Mouse (Mus musculus): Measurements from ENCODE around the gene Atl3.

Atl3 gene

DNA sequence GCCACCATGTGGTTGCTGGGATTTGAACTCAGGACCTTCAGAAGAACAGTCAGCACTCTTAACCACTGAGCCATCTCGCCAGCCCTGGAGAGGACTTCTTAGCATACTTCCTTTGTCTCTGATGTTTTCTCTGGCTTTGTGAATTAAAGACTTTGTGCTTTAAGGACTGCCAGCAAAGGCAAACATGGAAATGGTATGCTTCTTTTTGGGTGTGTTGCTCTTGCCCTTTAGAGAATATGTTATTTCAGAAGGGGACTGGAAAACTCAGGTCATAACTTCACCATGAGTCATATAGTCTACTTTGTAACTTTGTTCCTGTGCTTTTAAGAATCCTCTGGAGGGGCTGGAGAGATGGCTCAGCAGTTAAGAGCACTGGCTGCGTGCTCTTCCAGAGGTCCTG, 5.0 kb downstream of the Atl3 start:
- DNase-seq (ENCODE audit: low read depth, low spot score): no peak

DNA sequence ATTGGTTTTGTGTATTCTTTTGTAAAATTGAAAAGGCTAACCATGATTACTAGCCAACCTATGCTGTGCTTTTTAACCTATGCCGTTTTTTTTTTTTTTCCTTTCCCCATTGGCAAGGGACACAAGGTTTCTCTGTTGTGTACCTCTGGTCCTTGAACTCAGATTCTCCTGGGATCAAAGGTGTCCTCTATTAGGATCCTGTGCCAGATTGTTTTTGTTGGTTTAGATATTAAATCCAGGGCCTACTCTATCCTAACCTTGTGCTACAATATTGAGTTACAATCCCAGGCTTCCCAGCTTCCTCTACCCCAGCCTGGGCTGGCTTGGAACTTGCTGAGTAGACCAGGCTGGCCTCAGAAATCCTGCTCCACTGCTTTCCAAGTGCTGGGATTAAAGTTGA, 6.9 kb downstream of the Atl3 start:
- no peak for DNase-seq (ENCODE audit: low read depth, low spot score)

DNA sequence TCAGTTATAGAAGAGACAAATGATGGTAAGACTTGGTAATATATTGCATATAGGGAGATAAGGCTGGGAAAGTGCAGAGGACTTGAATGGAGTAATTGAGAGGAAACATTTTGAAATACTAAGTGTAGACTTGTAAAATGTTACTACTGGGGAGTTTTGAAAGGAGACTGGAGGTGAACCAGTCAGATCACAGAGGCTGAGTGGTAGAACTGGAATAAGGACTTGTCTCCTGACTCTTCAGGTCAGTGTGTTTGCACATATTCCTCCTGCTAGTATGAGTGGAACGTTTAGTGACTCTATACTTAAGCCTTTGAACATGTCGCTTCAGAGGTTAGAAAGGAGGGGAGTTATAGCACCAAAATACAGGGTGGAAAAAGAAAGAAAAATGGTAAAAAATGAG, 8.6 kb downstream of the Atl3 start:
- no peak for DNase-seq (ENCODE audit: low read depth, low spot score)

DNA sequence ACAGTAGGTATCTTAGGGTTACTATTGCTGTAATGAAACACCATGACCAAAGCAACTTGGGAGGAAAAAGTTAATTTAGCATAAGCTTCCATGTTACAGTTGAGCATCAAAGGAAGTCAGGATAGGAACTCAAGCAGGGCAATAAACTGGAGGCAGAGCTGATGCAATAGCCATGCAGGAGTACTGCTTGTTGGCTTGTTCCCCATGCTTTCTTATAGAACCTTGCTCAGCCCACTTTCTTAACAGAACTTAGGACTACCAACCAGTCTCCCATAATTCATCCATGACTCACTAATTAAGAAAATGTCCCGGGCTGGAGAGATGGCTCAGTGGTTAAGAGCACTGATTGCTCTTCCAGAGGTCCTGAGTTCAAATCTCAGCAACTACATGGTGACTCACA, 12.5 kb downstream of the Atl3 start:
- DNase-seq (ENCODE audit: low read depth, low spot score): no peak

DNA sequence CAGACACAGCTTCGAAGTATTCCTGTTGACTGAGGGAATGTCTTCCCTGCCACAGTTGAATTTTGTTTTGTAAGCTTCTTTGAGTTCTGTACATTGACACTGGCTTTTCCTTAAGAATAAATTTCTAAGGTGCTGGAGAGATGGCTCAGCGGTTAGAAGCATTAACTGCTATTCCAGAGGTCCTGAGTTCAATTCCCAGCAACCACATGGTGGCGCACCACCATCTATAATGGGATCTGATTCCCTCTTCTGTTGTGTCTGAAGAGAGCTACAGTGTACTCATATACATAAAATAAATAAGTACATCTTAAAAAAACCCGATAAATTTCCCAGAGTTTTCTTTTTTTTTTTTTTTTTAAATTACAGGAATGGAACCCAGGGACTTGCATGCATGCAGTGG, 14.2 kb downstream of the Atl3 start:
- no peak for DNase-seq (ENCODE audit: low read depth, low spot score)

DNA sequence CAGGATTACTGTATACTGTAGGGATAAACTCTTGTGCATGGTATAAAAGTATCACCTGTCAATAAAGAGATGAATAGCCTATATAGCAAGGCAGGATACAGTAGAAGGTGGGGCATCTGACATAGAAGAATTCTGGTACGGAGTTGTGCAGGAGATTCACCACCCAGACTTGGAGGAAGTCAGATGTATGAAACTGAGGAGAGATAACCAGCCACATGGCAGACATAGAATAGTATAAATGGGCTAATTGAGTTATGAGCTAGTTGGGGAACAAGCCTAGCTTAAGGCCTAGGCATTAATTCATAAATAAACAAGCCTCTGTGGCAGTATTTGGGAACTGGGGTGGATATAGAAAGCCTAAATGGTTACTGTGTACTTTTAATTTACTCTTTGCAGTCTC, 22.6 kb downstream of the Atl3 start:
- no peak for DNase-seq (ENCODE audit: low read depth, low spot score)

DNA sequence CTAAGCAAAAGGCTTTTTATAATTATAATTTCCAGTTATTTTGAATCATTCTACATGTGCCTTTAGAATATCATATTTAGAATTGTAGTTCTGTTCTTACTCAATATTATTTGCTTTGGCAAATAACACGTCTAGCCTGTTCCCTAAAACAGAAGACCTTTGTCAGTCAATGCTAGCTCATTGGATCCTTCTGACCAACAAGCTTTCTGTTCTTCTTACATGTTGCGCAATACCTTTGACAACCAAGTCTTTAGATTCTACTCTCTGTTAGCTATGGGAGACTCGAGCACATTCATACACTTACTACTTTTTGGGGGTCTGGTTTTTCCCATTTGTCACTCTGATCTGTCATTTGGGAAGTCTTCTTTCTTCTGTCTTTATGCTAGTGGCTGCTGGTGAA, 27.8 kb downstream of the Atl3 start:
- DNase-seq (ENCODE audit: low read depth, low spot score): no peak

DNA sequence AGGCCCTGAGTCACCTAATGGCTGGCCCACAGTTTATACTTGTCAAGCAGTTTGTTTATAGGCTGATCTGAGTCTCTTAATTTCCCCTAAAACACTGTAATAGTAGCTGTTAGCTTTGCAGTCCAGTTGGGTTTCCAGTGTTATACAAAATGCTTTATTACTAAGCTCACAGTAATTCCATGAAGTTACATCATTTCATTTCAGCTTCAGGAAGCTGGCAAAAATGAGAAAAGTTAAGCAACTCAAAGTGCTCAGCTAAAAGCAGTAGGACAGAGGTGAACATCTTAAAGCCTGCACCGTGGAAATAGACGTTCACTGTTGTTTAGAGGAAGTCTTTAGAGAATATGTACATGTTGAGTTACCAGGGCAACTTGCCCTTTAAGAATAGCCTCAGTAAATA, 29.0 kb downstream of the Atl3 start:
- DNase-seq (ENCODE audit: low read depth, low spot score): no peak

DNA sequence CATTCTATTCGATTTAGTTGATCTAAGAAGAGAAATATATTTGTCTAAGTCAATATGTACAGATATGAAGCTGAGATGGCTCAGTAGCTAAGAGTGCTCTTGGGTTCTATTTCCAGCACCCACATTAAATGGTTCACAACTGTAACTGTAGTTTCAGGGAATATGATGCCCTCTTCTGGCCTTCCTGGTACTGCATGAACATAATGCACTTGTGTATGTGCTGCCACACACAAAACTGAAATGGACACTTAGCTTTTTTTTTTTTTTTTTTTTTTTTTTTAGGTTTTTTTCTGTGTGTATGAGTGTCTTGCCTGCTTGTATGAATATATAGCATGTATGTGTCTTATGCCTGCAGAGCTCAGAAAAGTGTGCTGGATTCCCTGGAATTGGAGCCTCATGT, 29.5 kb downstream of the Atl3 start:
- DNase-seq (ENCODE audit: low read depth, low spot score): no peak

DNA sequence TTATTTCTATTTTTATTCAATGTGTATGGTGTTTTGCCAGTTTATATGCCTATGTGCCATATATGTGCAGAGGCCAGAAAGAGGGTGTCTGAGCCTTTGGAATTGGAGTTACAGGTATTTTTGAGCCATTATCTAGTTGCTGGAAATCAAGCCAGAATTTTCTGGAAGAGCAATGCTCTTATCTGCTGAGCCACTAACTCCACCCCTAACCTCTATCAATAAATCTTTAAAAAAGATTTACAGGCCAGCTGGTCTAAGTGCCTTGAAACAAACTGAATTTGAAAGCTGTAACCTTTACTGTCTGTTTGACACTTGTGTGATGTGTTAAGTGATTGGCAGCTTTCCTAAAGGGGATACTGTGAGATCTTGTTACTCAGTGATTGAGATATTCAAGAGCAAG, 29.9 kb downstream of the Atl3 start:
- DNase-seq (ENCODE audit: low read depth, low spot score): no peak

DNA sequence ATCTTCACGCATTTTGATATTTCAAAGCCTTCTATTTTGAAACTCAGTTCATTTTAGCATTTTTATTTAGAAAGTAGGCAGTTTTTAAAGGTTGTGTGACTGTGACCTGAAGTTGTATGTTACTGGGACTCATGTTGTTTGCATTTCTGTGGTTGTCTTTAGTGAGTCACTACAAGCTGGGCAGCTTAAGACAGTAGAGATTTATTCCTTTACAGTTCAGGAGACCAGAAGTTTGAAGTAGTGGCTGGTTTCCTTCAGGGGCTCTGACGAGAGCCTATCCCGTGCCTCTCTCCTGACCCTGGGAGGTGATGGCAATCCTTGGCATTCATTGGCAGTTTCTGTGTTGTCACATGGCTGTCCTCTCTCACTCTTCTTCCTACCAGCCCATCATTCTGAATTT, 31.0 kb downstream of the Atl3 start:
- no peak for DNase-seq (ENCODE audit: low read depth, low spot score)

DNA sequence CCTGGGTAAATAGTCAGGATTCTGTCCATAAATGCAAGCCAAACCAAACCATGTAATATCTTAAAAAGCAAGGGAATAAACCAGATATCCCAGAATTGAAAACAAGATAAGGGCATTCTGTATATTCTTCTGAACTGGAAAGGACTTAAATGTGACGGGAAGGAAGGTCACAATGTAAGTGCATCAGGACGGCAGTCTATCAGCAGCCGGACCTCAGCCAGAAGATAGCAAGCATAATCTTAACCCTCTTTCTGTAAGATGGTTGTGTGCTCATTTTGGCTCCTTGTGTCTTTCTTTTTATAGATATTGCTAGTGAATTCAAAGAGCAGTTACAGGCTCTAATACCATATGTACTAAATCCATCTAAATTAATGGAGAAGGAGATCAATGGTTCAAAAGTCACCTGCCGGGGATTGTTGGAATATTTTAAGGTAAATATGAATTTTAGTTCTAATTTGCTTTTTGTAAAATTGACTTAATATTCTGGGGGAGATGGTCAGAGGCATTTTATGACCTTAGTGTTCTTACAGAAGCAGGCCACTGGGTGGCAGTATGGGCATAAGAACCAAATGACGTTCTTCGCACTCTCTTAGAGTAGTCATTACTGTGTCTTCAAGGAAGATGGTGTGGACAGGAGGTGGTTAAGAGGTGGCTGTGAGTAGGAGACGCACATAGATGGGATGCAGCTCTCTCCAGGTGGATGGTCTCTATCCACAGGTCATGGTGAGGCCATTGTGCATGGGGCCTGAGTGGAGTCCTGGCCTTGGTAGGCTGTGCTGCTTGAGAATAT, 35.0 kb downstream of the Atl3 start:
- DNase-seq (ENCODE audit: low read depth, low spot score): peak; percentile 43

DNA sequence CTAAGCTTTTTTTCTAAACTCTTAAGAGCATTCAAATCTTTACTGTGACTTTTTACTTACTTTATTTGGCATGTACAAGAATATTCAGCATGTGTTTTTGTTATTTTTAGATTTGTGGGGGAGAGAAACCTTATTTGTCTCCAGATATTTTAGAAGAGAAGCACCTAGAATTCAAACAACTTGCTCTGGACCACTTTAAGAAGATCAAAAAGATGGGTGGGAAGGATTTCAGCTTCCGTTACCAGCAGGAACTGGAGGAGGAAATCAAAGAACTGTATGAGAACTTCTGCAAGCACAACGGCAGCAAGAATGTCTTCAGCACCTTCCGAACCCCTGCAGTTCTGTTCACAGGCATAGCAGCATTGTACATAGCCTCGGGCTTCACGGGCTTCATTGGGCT, 38.1 kb downstream of the Atl3 start:
- no peak for DNase-seq (ENCODE audit: low read depth, low spot score)

DNA sequence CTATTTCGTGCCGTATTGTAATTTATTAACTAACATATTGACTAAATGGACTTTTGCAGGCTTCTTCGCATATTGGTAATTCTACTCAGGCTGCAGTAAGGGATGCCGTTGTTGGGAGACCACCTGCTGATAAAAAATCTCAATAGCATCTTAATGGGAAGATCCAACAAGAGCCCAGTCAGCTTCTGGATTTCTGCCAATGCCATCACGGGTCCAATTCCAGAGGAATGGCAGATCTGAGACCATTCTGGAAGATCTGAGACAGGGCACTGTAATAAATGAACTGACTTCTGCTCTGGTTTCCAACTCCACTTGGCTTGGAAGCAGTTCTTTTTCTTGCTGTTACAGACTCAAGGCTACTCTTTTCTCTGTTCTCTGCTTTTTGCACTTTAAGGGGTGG, 40.1 kb downstream of the Atl3 start:
- DNase-seq (ENCODE audit: low read depth, low spot score): no peak

DNA sequence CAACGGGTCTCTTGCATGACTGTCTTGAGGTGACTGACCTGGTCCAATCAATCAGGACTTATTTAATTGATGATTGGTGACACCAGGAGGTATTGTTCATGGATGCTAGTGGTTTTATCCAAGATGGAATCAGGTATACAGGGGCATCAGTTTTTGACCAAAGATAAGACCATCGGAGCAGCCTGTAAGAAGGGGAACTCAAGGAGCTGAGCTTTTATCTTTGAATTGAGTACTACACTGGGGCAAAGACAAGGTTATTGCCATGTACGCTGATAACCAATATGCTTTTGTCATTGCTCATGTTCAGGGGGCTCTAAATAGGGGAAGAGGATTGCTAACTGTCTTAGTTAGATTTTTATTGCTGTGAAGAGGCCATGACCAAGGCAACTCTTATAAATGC, 55.1 kb downstream of the Atl3 start:
- DNase-seq (ENCODE audit: low read depth, low spot score): no peak

DNA sequence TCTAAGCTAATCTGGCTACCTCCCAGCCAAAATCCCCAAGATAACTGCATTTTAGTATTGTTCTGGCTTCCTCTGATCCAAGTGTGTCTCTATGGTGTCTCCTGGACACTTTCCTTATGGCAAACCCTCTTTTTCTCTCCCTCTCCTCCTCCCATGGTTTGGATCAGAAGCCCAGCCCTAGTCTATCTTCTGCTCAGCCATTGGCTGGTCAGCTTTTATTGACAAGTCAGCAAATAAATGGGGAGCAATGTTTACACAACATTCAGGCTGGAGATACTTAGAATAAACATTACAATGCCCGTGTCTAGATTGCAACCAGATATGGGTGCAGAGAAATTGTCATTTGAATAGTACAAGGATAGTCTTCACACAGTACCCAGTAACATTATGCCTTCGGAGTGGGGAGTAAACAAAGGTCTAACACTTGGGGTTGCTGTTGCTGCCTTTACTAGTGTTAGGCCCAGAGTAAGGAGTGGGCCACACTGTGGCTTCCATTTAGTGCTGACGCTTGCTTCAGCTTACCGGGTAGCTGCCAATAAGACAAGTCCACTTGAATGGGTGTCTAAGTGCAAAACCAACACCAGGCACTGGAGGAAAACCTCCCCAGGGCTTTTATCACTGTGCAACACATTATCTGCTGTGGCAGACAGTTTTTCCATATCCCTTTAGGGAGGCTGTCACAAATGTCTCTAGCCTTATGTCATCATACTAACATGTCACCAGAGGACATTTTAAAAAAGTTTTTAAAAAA, 57.9 kb downstream of the Atl3 start:
- DNase-seq (ENCODE audit: low read depth, low spot score): peak; percentile 49

DNA sequence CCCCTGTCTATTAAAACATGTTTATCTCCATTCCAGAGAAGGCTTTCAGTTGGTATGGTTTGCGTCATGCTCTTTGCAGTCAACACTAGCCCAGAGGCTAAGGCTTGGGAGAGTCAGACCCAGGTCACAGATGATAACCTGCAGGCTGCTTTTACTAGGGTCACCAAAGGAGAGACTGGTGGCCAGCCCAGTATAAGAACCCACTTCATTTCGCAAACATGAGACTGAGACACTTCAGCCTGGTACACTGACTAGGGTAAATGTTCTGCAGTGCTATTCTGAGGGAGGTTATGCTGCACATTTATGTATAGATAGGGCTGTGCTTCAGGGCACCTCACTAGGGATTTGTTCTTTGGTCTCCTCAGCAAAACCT, 58.4 kb downstream of the Atl3 start:
- no peak for DNase-seq (ENCODE audit: low read depth, low spot score)

DNA sequence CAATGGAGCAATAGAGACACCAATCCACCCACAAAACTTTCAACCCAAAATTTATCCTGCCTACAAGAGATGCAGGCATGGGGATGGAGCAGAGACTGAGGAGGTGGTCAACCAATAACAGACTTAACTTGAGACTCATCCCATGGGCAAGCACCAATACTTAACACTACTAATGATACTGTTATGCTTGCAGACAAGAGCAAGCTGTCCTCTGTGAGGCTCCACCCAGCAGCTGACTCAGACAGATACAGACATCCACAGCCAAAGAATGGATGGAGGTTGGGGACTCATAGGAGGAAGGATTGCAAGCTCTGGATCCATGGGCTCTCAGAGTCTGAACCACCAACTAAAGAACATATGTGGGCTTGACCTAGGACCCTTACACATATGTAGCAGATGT, 59.6 kb downstream of the Atl3 start:
- DNase-seq (ENCODE audit: low read depth, low spot score): peak; percentile 31

DNA sequence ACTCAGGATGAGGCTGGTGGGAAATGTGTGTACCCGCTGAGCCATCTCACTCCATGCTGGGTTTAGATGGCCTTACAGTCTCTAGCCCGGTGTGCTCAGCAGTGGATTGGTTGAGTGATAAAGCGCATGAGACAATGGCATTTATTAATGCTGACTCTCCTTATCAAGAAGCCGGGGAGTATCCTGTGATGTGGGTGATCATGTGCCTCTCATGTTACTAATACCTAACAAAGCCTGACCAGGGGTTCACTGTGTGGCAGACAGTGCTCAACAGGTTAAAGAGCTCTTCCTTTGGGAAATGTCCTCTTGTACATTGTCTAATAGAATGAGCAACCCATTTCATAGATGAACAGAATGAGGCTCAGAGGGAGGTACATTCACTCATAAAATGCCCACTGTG, 61.0 kb downstream of the Atl3 start:
- DNase-seq (ENCODE audit: low read depth, low spot score): no peak

DNA sequence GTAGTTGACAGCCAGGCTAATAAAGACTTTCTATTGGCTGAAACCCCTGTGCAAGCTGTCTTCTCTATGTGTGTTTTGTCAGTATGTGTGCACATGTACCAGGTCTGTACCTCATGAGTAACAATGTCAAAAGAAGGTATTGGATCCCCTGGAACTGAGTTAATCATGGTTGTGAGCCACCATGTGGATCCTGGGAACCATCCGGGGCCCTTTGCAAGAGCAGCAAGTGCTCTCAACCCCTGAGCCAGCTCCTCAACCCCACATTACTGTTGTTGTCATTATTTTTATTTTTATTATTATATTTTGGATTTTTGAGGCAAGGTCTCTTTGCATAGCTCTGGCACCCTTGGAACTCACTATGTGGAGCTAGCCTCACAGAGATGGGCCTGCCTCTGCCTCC, 62.8 kb downstream of the Atl3 start:
- no peak for DNase-seq (ENCODE audit: low read depth, low spot score)

DNA sequence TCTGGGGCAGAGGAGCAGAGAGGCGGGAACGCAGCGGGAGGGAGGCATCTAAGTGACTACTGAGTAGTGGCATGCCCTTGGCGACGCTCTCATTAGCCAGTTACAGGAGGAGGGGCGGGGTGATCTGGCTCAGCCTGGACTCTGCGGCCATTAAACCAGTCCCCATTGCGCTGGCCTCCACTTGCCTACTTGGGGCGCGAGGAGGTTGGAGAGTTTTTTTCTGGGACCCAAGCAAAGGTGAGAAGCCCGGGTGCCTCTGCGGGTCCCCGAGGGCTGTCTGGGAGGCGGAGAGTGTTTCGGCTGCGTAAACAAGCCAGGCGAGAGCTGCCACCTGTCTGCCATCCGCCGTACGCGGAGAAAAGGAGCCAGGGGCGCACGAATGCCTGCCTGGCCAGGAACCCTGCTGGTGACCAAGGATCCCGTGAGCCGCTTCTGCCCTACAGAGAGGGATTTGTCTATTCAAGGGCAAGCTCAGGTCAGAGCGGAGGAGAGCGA, 63.5 kb downstream of the Atl3 start, which contains the start of gene Pla2g16:
Pla2g16 (plus strand) TSS at position 132 of the 495 bp plus-strand sequence.
- DNase-seq (ENCODE audit: low read depth, low spot score): peak; percentile 72

DNA sequence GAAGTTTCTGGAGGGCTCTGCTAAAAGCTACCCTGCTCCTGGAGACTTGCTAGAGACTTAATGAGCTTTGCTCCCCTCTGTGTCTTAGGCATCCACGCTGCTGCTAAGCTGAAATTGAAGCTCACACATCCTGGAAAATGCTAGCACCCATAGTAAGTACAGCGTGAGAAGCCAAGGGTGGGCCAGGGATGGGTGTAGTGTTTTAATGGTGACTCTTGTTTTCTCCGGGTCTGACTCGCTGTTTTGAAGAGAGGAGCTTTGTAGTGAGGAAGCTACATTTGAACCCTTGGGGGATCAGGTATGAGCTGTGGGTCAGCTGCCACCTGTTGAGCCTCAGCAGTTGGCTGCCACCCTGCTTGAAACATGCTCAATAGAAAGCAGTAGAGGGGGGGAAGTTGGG, 64.0 kb downstream of the Atl3 start:
- DNase-seq (ENCODE audit: low read depth, low spot score): peak; percentile 38

DNA sequence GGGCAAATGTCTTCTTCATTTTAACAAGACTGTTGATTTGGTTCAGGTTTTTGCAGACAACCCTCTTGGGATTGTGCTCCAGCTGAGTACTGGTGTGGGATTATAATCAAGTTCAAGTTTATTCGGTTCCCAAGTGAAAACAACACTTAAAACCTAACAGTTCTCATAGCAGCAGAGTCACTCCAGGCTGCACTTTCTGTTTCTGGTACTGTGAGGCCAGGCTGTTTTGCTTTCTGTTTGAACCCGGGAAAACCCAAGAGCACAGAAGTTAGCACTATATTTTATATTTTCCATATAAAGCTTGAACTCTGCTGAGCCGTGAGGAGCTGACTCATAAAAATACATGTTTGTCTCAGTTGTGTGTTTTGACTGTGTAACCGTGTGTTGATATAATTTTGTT, 64.8 kb downstream of the Atl3 start:
- DNase-seq (ENCODE audit: low read depth, low spot score): no peak

All from c-Kit-negative CD71-positive TER-119-positive erythroid progenitor cells, embryonic 14.5 days (primary cell).